Mouse (Mus musculus): ENCODE data around the gene Smarcal1.

GRCm38 (mm10) chr1:72564334-72564962, 18.6 kb upstream of the Smarcal1 start:
- TF ChIP-seq CTCF (IDR thresholded peaks at IDR 0.05; ENCODE audit: low read depth, low read length) (no peak), POLR2A (IDR thresholded peaks at IDR 0.05; ENCODE audit: insufficient read depth, low read length) (no peak)

Measured in ES-Bruce4 (cell line).